Mouse (Mus musculus): ENCODE measurements around the gene Msantd3. TPM values are rescaled to one million over a fixed set of nuclear protein-coding genes. Genes with fewer than 3 reads are reported as not detected.
A peak's percentile ranks its signal among the peaks of the same experiment; 100 is the strongest.

Msantd3 gene
- total RNA-seq, 2 experiments from 2014 or later: 25.3 to 26.5 TPM

DNA sequence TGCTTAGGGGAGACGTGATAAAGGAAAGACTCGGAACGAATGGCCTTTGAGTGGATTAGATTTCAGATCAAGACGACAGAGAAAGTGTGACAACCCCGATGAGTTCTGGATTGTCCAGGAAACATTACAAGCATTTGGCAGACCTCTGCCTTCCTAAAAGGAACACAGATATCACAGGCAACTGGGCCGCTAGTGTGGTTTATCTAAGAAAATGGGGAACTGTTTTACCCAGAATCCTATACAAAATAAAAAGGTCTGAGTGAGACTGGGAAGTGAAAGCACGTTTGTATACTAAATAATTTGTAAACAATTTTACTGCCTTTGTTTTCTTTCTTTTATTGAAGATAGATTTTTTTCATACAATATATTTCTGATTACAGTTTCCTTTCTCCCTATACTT lies 51.1 kb downstream of the Msantd3 start:
- intact Hi-C loops (cut with DNase I): no loop called here
- DNase-seq (ENCODE audit: low spot score in 2 of 2): no peak

DNA sequence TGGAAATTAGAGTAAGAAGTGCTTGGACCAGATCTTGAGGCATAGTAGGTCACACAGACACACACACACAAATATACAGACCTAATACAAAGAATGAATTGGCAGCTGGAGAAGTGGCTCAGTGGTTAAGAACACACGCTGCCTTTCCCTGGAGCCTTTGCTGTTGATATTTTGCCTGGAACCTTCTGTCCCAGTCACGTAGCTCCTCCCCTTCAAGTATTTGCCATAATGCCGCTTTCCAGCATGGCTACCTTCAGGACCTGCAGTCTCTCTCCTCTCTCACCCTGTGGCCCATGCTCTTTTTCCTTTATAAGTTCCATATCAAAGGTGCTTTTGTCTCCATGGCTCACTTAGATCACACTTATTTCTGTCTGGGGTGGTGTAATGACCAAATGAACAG lies 51.7 kb downstream of the Msantd3 start:
- intact Hi-C loops (cut with DNase I): no loop called here
- no peak for DNase-seq (ENCODE audit: low spot score in 2 of 2)

- intact Hi-C loops (cut with DNase I): no loop called here
- DNase-seq (ENCODE audit: low spot score in 2 of 2): no peak
Observed at GRCm38 (mm10) chr4:48592328-48592727, 52.6 kb downstream of the Msantd3 start.

DNA sequence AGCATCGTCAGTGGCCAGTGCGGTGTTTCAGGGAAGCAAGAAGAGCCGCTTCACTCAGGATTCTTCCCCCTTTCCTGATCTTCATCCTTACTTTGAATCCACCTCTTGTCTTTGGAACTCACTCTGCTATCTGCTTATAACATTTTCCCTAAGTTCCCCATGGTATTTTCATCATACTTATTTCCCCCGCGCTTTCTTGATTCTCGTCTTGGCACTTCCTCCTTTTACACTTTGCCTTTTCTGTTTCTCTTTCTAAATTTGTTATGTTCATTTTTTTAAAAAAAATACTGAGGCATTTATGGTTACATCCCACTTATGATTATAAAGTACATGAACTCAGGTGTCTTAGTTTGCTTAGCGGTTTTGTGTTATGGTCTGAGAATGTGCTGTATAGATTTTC lies 53.1 kb downstream of the Msantd3 start:
- intact Hi-C loops (cut with DNase I): no loop called here
- DNase-seq (ENCODE audit: low spot score in 2 of 2): no peak

- intact Hi-C loops (cut with DNase I): no loop called here
- DNase-seq (ENCODE audit: low spot score in 2 of 2): no peak
Observed at GRCm38 (mm10) chr4:48596111-48596510, 56.4 kb downstream of the Msantd3 start.

DNA sequence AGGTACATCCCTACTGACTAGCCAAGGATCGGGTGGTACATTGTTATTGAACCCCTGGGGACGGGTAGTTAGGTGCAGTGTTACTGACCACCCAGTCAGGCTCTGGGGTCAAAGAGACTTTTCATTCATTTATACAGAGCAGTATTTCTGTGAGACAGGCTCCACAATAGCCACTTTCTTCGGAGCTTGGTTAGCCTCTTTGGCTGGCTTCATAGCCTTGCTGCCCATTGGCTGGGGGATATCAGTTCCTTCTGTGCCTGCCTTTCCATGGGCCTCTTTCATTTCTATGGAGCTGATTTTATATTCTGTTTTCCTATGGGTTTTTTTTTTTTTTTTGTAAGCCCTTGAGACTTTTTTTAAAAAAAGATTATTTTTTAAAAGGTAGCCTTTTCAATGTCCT lies 65.9 kb downstream of the Msantd3 start:
- intact Hi-C loops (cut with DNase I): no loop called here
- DNase-seq (ENCODE audit: low spot score in 2 of 2): no peak

- peak; percentile 39 to 64 for DNase-seq (ENCODE audit: low spot score in 2 of 2)
- intact Hi-C loops (cut with DNase I): no loop called here
Observed at GRCm38 (mm10) chr4:48609485-48609884, 69.8 kb downstream of the Msantd3 start.

- peak in 1 of 2 experiments; percentile 29 for DNase-seq (ENCODE audit: low spot score in 2 of 2)
- intact Hi-C loops (cut with DNase I): no loop called here
Observed at GRCm38 (mm10) chr4:48610251-48610650, 70.5 kb downstream of the Msantd3 start.

Other genes with a start within 250 kb of the Msantd3 start
- gene Tex10, start 66.5 kb upstream of the Msantd3 start, total RNA-seq (2021): 10 to 100 TPM; 25.4 to 25.7 TPM
- gene Tmeff1, start 45.2 kb downstream of the Msantd3 start, total RNA-seq (2021): 100 to 1,000 TPM; 118 to 124 TPM
- gene Cavin4, start 123.6 kb downstream of the Msantd3 start, total RNA-seq (2021): 1 to 10 TPM; 1.5 to 2.2 TPM